Mouse (Mus musculus): Measurements from ENCODE around the gene Dock1. TPM values are rescaled to one million over a fixed set of nuclear protein-coding genes. Genes with fewer than 3 reads are reported as not detected.

Dock1 gene
- total and polyA plus RNA-seq, 3 experiments = not detected

GRCm38 (mm10) chr7:134774468-134775162 lies 104.2 kb downstream of the Dock1 start:
- in situ Hi-C loops (cut with MboI; ENCODE audit: low pct_ligation_motif_present, low pct_unique_long_range_greater_than_20kb, low sequenced_read_pairs) (no loop called here), dilution Hi-C loops (cut with MboI; ENCODE audit: extremely low pct_ligation_motif_present, extremely low pct_unique_long_range_greater_than_20kb, low sequenced_read_pairs) (no loop called here)
- H3K79me2 ChIP-seq (replicated peaks; ENCODE audit: control insufficient read depth, extremely low read depth, insufficient read depth, poor library complexity, severe bottlenecking) = no peaks in the 10 kb centered on the region
- no peaks in the 10 kb centered on the region for H3K4me1 ChIP-seq (ENCODE audit: control insufficient read depth in 1 of 2, insufficient read depth in 2 of 2)
- H3K36me3 ChIP-seq (replicated peaks in 1 of 2; ENCODE audit: control insufficient read depth in 1 of 2, insufficient read depth in 1 of 2, low read length in 1 of 2) = no peaks in the 10 kb centered on the region
- H3K27me3 ChIP-seq (replicated peaks) = no peaks in the 10 kb centered on the region
- no peak overlapping the region for H3K4me2 ChIP-seq (ENCODE audit: insufficient read depth, low read depth, poor library complexity, severe bottlenecking)
- H3K9ac ChIP-seq (ENCODE audit: insufficient read depth, low read depth) = no peak overlapping the region
- no peak overlapping the region for H3K27ac ChIP-seq (ENCODE audit: insufficient read depth, low read depth)
- no peak for DNase-seq (ENCODE audit: extremely low read depth)
- no peak overlapping the region for H3K4me3 ChIP-seq (replicated peaks in 1 of 3; ENCODE audit: low read depth in 2 of 3, low read length in 2 of 3, poor library complexity in 1 of 3)
- H3K9me3 ChIP-seq (replicated peaks; ENCODE audit: low read length) = peaks cover 86% of the 10 kb centered on the region
- TF ChIP-seq CHD2 (IDR thresholded peaks at IDR 0.05; ENCODE audit: low read length) (no peak), USF1 (IDR thresholded peaks at IDR 0.05; ENCODE audit: low read depth, low read length) (no peak), BHLHE40 (IDR thresholded peaks at IDR 0.05; ENCODE audit: low read depth, low read length) (no peak), ETS1 (conservative IDR thresholded peaks at IDR 0.05; ENCODE audit: low read depth, low read length) (no peak), KAT2A (IDR thresholded peaks at IDR 0.05; ENCODE audit: insufficient replicate concordance, low read length) (no peak), MXI1 (IDR thresholded peaks at IDR 0.05; ENCODE audit: low read depth, low read length) (no peak), PAX5 (IDR thresholded peaks at IDR 0.05; ENCODE audit: low read length) (no peak), USF2 (conservative IDR thresholded peaks at IDR 0.05; ENCODE audit: low read depth, low read length) (no peak), MAFK (IDR thresholded peaks at IDR 0.05; ENCODE audit: insufficient replicate concordance, low read length) (no peak), EP300 (IDR thresholded peaks at IDR 0.05; ENCODE audit: low read length) (no peak), RAD21 (IDR thresholded peaks at IDR 0.05; ENCODE audit: low read depth, low read length) (no peak), JUND (conservative IDR thresholded peaks at IDR 0.05; ENCODE audit: low read depth, low read length) (no peak), MAX (IDR thresholded peaks at IDR 0.05; ENCODE audit: low read length) (no peak), MYC (IDR thresholded peaks at IDR 0.05; ENCODE audit: low read depth, low read length) (no peak), CTCF (conservative IDR thresholded peaks at IDR 0.05 in 1 of 2, IDR thresholded peaks at IDR 0.05 in 1 of 2; ENCODE audit: low read depth in 2 of 2, low read length in 2 of 2) (no peak)

- no peak overlapping the region for H3K4me2 ChIP-seq (ENCODE audit: insufficient read depth, low read depth, poor library complexity, severe bottlenecking)
- H3K79me2 ChIP-seq (replicated peaks; ENCODE audit: control insufficient read depth, extremely low read depth, insufficient read depth, poor library complexity, severe bottlenecking) = no peaks in the 10 kb centered on the region
- H3K36me3 ChIP-seq (replicated peaks in 1 of 2; ENCODE audit: control insufficient read depth in 1 of 2, insufficient read depth in 1 of 2, low read length in 1 of 2) = no peaks in the 10 kb centered on the region
- dilution Hi-C loops (cut with MboI; ENCODE audit: extremely low pct_ligation_motif_present, extremely low pct_unique_long_range_greater_than_20kb, low sequenced_read_pairs) (no loop called here), in situ Hi-C loops (cut with MboI; ENCODE audit: low pct_ligation_motif_present, low pct_unique_long_range_greater_than_20kb, low sequenced_read_pairs) (no loop called here)
- H3K27me3 ChIP-seq (replicated peaks) = no peaks in the 10 kb centered on the region
- TF ChIP-seq IRF4 (IDR thresholded peaks at IDR 0.05; ENCODE audit: low read depth, low read length) = no peak
- TF ChIP-seq CHD2 (IDR thresholded peaks at IDR 0.05; ENCODE audit: low read length) = no peak
- TF ChIP-seq MEF2A (IDR thresholded peaks at IDR 0.05; ENCODE audit: borderline replicate concordance, low read depth, low read length) = no peak
- no peak for TF ChIP-seq ZKSCAN1 (IDR thresholded peaks at IDR 0.05; ENCODE audit: borderline replicate concordance, low read depth, low read length)
- TF ChIP-seq PAX5 (IDR thresholded peaks at IDR 0.05; ENCODE audit: low read length) = no peak
- no peak overlapping the region for H3K9ac ChIP-seq (ENCODE audit: insufficient read depth, low read depth)
- DNase-seq (ENCODE audit: extremely low read depth) = no peak
- H3K4me1 ChIP-seq (ENCODE audit: control insufficient read depth in 1 of 2, insufficient read depth in 2 of 2) = no peaks in the 10 kb centered on the region
- H3K9me3 ChIP-seq (replicated peaks; ENCODE audit: low read length) = peaks cover 87% of the 10 kb centered on the region
- H3K4me3 ChIP-seq (replicated peaks in 1 of 3; ENCODE audit: low read depth in 2 of 3, low read length in 2 of 3, poor library complexity in 1 of 3) = no peak overlapping the region
- H3K27ac ChIP-seq (ENCODE audit: insufficient read depth, low read depth) = no peak overlapping the region
Measured at GRCm38 (mm10) chr7:134775671-134776070, 105.2 kb downstream of the Dock1 start.

Data from CH12.LX (cell line).